Mouse (Mus musculus) limb, embryonic 15.5 days (tissue): Measurements from ENCODE around the gene Spns3. TPM values are rescaled to one million over a fixed set of nuclear protein-coding genes. Genes with fewer than 3 reads are reported as not detected.

Experiments used
- ATAC-seq: fragments of 200-750 bp; cut with Nextera tagmentation; 2 replicates; pipeline ENCODE4 v1.8.0; 2017; ENCODE audit warnings: low read depth, moderate TSS enrichment; ENCODE audit not compliant: insufficient number of reproducible peaks, low FRiP score, low TSS enrichment
- H3K27ac ChIP-seq: fragments of 300-500 bp; sonication (generic); 2 replicates; pipeline ENCODE4 v1.5.1; 2015; ENCODE audit warnings: moderate library complexity, mild to moderate bottlenecking, inconsistent platforms
- H3K27me3 ChIP-seq: fragments of 300-500 bp; sonication (generic); 2 replicates; pipeline ENCODE4 v1.6.1; 2015; ENCODE audit warnings: inconsistent platforms
- H3K36me3 ChIP-seq: fragments of 300-500 bp; sonication (generic); 2 replicates; pipeline ENCODE4 v1.6.1; 2015; ENCODE audit warnings: inconsistent platforms
- H3K4me1 ChIP-seq: fragments of 300-500 bp; sonication (generic); 2 replicates; pipeline ENCODE4 v1.6.1; 2015; ENCODE audit warnings: inconsistent platforms
- H3K4me2 ChIP-seq: fragments of 300-500 bp; sonication (generic); 2 replicates; pipeline ENCODE4 v1.6.1; 2015; ENCODE audit warnings: mild to moderate bottlenecking, inconsistent platforms
- H3K4me3 ChIP-seq: fragments of 300-500 bp; sonication (generic); 2 replicates; pipeline ENCODE4 v1.5.1; 2015; ENCODE audit warnings: mild to moderate bottlenecking, inconsistent platforms
- H3K9ac ChIP-seq: fragments of 300-500 bp; sonication (generic); 2 replicates; pipeline ENCODE4 v1.6.1; 2015; ENCODE audit warnings: inconsistent platforms
- H3K9me3 ChIP-seq: fragments of 300-500 bp; sonication (generic); 2 replicates; pipeline ENCODE4 v1.6.1; 2016; ENCODE audit warnings: inconsistent platforms
- WGBS: fragments of 180-500 bp; shearing (Covaris S2); methylation state at CpG from one replicate; pipeline ENCODE4 v1.1.7; 2015; 5-methylcytosine and 5-hydroxymethylcytosine counted together
- polyA plus RNA-seq: library from polyadenylated mRNA; unstranded; fragments of >200 nt; fragmentation: Nextera tagmentation; extraction: Ambion mirVana; gene quantifications from 2 replicates; pipeline ENCODE4 v1.2.1, GENCODE M21; 2015

The Spns3 gene
- polyA plus RNA-seq, 1 experiment from 2014 or later = 0.97 TPM

DNA sequence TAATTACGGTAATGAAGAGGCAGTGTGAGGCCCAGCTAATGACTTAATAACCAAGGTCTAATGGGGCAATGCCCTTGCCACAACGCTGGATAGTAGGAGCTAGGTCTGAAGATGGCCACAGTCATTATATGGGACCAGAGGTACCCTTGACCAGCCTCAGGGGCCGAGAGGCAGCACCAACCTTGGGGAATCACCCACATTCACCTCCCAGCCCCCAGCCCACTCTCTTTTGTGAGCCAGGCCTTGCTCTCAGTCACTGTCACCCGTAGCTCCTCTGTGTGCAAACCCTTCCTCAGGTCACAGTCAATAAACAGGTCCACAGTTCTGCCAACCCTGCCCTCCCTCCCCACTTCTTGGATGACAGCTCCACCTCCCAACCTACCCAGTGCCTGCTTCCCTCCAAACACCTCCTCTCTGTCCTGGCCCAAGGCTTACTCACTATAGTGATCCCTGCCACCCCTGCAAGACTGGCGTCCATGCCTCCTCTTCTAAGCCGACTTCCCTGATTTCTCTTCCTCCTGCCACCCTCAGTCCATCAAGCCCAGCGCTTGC, 74.2 kb downstream of the Spns3 start:
- Histone ChIP-seq H3K9me3 (no peaks in the 10 kb centered on the region), H3K27me3 (no peaks in the 10 kb centered on the region), H3K4me1 (peaks cover 9% of the 10 kb centered on the region; the same call in 1 of the 2 replicates), H3K4me2 (no peak overlapping the region), H3K36me3 (no peaks in the 10 kb centered on the region), H3K9ac (no peak overlapping the region), H3K27ac (no peak overlapping the region), H3K4me3 (no peak overlapping the region)
- no peak for ATAC-seq
- 64% methylated on average over 7 of the region's 7 CpGs for WGBS

DNA sequence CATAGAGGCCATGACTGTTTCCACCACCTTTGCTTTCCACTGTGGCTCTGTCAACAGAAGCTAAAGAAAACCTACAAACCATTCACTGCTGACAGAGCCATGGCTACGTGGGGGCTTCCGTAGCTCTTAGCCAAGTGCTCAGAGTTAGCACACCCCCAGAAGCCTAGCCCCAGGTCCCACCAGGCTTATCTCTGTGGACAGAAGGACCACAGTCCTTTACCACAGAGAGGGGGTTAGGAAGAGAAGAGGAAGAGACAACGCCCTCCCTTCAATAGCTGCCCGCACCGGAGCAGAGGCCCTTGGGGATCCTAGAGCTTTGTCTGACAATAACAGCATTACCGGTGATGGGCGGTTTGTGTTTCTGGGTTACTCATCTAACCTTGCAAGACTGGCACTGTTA, 74.9 kb downstream of the Spns3 start:
- no peaks in the 10 kb centered on the region for H3K9me3 ChIP-seq
- H3K4me1 ChIP-seq = peaks cover 9% of the 10 kb centered on the region; the same call in 1 of the 2 replicates
- no peaks in the 10 kb centered on the region for H3K36me3 ChIP-seq
- H3K27ac ChIP-seq = no peak overlapping the region
- no peak for ATAC-seq
- no peak overlapping the region for H3K4me2 ChIP-seq
- H3K4me3 ChIP-seq = no peak overlapping the region
- WGBS = 86% methylated on average over 7 of the region's 7 CpGs
- no peak overlapping the region for H3K9ac ChIP-seq
- no peaks in the 10 kb centered on the region for H3K27me3 ChIP-seq

DNA sequence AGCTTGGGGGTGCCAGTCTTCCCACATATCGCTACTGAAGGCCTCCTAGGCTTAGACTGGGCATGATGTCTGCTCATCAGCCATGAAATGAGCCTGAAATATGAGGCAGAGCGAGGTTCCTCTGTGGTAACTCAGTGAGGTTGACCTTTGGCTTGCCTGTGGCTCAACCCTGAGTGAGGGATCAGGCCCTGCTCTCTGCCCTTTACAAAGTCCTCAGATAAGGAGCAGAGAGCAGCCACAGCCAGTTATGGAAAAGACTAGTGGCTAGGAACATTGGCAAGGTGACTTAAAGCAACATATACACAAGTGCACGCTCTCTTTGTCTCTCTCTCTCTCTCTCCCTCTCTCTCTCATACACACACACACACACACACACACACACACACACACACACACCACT, 75.4 kb downstream of the Spns3 start:
- Histone ChIP-seq H3K4me2 (no peak overlapping the region), H3K4me1 (peaks cover 9% of the 10 kb centered on the region; the same call in 1 of the 2 replicates), H3K9me3 (no peaks in the 10 kb centered on the region), H3K27me3 (no peaks in the 10 kb centered on the region), H3K27ac (no peak overlapping the region), H3K36me3 (no peaks in the 10 kb centered on the region), H3K9ac (no peak overlapping the region), H3K4me3 (no peak overlapping the region)
- ATAC-seq = no peak
- 76% methylated on average over 3 of the region's 3 CpGs for WGBS

DNA sequence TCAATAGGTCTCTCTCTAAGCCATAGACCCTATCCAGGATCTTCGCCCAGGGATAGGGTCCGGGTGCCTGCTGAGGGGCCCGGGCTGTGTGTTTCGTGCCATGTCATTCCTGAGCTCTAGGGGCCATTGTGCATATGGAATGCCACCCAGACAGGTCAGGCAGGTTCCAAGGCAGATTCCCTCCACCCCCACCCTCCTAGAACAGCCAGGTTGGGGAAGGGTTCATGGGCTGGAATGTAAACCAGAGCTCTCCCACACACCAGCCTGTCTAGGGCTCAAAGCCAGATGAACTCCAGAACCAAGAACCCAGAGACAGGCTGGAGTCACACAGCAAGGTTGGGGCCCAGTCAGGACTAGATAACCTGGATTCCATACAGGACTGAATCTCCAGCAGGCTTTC, 76.8 kb downstream of the Spns3 start:
- Histone ChIP-seq H3K36me3 (no peaks in the 10 kb centered on the region), H3K4me2 (no peak overlapping the region), H3K27ac (0 out of 2 replicates have a peak overlapping the region, but pooled peaks have one; percentile 11), H3K4me1 (peaks cover 13% of the 10 kb centered on the region; the same call in 1 of the 2 replicates), H3K9ac (no peak overlapping the region), H3K4me3 (no peak overlapping the region), H3K9me3 (no peaks in the 10 kb centered on the region), H3K27me3 (no peaks in the 10 kb centered on the region)
- 72% methylated on average over 4 of the region's 4 CpGs for WGBS
- no peak for ATAC-seq

DNA sequence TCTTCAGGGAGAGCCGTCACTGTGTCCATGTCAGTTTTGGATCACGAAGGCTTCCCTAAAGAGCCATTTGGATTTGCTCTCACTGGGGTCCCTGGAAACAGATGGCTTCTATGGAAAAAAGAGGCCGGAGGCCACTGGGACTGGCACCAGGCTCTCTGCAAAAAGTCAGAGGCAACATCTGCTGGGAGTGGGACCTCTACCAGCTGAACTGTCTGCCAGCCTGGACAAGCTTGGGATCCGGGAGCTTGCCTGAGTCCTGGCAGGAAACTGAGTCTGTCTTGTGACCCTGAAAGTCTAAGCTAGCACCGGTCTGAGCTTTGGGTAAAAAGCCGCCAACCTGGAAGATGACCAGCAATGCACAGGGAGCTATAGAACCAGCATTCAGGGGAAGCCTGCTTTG, 78.9 kb downstream of the Spns3 start:
- Histone ChIP-seq H3K27ac (no peak overlapping the region), H3K4me2 (no peak overlapping the region), H3K4me3 (no peak overlapping the region), H3K36me3 (no peaks in the 10 kb centered on the region), H3K4me1 (peaks cover 9% of the 10 kb centered on the region; the same call in 1 of the 2 replicates), H3K27me3 (no peaks in the 10 kb centered on the region), H3K9me3 (no peaks in the 10 kb centered on the region), H3K9ac (no peak overlapping the region)
- 78% methylated on average over 6 of the region's 6 CpGs for WGBS
- ATAC-seq = no peak

DNA sequence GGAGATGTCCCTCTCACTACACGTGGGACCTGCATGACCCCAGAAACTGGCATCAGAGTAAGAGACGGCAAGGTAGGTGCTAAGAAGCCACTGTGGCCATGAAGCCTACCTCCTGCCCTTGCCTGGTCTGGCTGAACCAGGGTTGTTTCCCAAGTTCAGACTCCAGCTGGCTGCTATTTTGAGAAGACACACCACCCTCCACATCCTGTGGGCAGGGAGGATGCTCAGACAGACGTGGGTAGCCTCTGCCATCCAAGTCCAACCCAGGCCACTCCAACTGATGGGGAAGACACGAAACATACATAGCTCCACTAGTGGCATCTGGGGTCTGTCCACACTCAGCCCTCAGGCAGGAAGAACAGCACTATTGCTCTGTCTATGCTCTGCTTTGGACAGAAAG, 80.3 kb downstream of the Spns3 start:
- Histone ChIP-seq H3K27ac (no peak overlapping the region), H3K4me1 (peaks cover 12% of the 10 kb centered on the region; the same call in 1 of the 2 replicates)

DNA sequence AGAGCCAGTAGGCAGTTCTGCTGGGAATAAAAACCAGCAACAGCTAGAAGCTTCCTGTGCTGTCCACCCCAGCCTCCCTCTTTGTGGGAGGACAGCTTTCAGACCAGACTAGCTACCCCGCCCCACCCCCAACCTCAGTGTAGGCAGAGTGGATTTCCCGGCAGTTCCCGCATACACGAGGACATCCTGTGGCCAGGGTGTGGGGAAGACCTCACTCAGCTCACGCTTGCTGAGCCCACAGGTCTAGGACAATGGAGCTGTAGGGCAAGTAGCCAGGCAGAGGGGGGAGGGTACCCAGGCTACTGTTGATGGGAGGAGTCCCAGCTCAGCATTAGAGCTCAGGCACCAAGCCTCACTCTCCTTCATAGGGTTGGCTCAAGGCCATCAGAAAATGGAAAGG, 81.1 kb downstream of the Spns3 start:
- Histone ChIP-seq H3K4me3 (no peak overlapping the region), H3K4me1 (peaks cover 12% of the 10 kb centered on the region; the same call in 1 of the 2 replicates), H3K27ac (peak overlapping the region; percentile 3; the same call in 1 of the 2 replicates), H3K4me2 (no peak overlapping the region), H3K9ac (no peak overlapping the region), H3K9me3 (no peaks in the 10 kb centered on the region), H3K36me3 (no peaks in the 10 kb centered on the region), H3K27me3 (no peaks in the 10 kb centered on the region)
- WGBS = 30% methylated on average over 5 of the region's 5 CpGs
- ATAC-seq = peak; percentile 64; the same call in 1 of the 2 replicates

More for the DNA sequence above, 80.3 kb downstream of the Spns3 start:
- H3K4me3 ChIP-seq = no peak overlapping the region
- H3K9me3 ChIP-seq = no peaks in the 10 kb centered on the region
- no peak overlapping the region for H3K4me2 ChIP-seq
- no peaks in the 10 kb centered on the region for H3K36me3 ChIP-seq
- H3K9ac ChIP-seq = no peak overlapping the region
- WGBS = 51% methylated on average over 4 of the region's 4 CpGs
- no peak for ATAC-seq
- H3K27me3 ChIP-seq = no peaks in the 10 kb centered on the region

DNA sequence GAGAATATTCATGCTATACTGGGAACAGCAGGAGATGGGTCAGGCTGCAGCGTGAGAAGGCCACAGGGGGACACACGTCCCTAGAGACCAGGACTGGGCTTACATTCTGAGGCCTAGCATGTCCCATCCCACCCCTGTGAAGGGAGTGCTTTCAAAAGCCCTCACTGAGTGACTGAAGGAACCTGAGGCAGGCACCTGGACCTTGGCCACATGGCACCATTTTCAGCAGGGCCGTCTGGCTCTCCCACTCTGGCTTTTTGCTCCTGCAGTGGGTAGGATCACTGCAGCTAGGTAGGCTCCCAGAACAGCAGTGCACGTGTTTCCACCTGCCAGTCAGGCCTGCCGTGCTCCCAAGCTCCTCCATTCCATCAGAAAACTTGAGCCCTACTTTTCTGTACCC, 81.8 kb downstream of the Spns3 start:
- H3K36me3 ChIP-seq = no peaks in the 10 kb centered on the region
- H3K4me3 ChIP-seq = no peak overlapping the region
- H3K27me3 ChIP-seq = no peaks in the 10 kb centered on the region
- 67% methylated on average over 5 of the region's 5 CpGs for WGBS
- H3K4me1 ChIP-seq = peaks cover 12% of the 10 kb centered on the region; the same call in 1 of the 2 replicates
- no peak for ATAC-seq
- H3K27ac ChIP-seq = peak overlapping the region; percentile 3; the same call in 1 of the 2 replicates
- H3K9ac ChIP-seq = no peak overlapping the region
- no peak overlapping the region for H3K4me2 ChIP-seq
- H3K9me3 ChIP-seq = no peaks in the 10 kb centered on the region

DNA sequence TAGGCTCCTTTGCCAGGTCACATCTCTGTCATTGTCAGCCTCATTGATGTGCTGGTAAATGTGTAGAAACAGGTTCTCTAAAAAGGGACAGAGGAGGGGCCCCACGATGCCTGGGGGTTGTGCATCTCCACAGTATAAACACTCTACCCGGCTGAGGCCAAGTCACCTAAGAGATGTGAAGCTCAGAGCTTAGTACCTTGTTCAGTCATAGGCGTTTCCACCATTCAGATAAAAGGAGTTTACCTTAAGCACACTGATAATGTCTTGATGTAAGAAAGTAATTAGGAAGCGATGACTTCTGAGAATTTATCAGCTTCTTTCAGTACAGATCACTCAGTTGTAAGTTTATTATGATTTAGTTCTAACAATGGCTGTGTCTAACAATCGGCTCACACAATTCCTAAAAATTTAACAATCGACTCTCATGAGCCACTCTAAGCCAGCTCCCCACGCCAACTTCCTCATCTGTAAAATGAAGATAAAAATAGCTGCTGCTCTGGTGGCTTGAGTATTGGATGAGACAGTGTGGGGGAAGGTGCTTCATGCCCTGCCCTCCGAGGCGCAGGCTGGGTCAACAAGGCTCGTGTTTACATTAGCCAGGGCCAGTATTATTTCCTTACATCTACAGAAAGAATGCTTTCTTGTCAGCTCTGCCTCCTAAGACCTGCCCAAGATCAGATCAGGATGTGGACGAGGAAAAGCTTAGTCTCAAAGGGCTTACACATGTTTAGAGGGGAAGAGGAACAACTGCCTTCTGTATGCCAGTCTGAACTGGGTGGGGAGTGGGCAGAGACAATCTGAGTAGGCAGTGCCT, 83.4 kb downstream of the Spns3 start:
- Histone ChIP-seq H3K36me3 (no peaks in the 10 kb centered on the region), H3K27ac (peak overlapping the region; percentile 22; the same call in 1 of the 2 replicates), H3K4me3 (no peak overlapping the region), H3K4me1 (peaks cover 12% of the 10 kb centered on the region; the same call in 1 of the 2 replicates), H3K9me3 (no peaks in the 10 kb centered on the region), H3K4me2 (no peak overlapping the region), H3K27me3 (no peaks in the 10 kb centered on the region), H3K9ac (no peak overlapping the region)
- 42% methylated on average over 11 of the region's 11 CpGs for WGBS
- no peak; the same call in 1 of the 2 replicates for ATAC-seq

DNA sequence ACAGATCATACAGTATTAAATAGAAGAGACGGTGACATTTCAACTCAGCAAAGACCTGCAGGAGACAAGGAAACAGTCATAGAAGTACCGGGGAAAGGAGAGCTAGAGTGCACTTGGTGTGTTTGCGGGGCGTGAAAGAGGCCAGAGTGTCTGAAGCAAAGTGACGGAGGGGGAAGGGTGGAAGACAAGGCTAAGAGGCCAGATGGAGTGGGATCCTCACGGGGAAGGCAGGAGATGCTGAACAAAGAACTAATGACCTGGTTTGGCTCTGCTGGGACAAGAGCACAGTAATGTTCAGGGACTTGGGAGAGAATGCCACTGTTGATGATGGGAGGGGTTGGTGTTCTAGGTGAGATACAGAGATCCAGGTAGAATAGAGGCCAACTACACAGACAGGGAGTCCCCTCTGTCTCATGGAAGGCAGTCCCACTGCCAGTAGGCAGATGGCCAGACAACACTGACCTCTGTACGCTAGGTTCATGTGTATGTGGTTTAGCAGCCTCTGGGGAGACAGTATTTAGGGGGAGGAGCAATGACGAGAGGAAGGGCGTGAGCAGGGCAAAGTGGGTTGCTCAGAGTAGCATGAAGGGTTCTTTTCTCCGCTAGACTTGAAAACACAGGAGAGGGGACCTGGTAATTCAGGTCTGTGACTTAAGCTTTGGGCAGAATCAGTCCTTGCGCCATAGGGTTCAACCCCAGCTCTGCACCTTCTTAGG, 84.2 kb downstream of the Spns3 start:
- H3K4me2 ChIP-seq = no peak overlapping the region
- WGBS = 59% methylated on average over 11 of the region's 11 CpGs
- no peak for ATAC-seq

DNA sequence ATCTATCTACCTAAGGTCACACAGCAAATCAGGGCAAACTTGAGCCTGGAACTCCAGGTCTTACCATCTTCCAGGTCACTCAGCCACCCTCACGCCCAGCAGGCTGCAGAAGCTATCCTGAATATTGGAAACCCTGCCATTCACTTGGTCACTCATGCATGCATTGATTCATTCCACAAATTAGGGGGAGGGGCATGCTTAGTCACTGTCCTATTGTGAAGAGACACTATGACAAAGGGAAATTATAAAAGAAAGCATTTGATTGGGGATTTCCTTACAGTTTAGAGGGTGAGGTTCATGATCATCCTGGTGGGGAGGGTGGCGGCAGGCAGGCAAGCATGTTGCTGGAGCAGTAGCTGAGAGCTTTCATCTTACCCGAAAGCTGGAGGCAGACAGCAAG, 85.5 kb downstream of the Spns3 start:
- Histone ChIP-seq H3K27ac (no peak overlapping the region), H3K36me3 (no peaks in the 10 kb centered on the region), H3K4me3 (no peak overlapping the region), H3K27me3 (no peaks in the 10 kb centered on the region), H3K4me1 (peaks cover 12% of the 10 kb centered on the region; the same call in 1 of the 2 replicates), H3K9ac (no peak overlapping the region), H3K4me2 (no peak overlapping the region), H3K9me3 (no peaks in the 10 kb centered on the region)
- 67% methylated on average over 3 of the region's 3 CpGs for WGBS
- ATAC-seq = no peak

More for the DNA sequence above, 84.2 kb downstream of the Spns3 start:
- H3K9me3 ChIP-seq = no peaks in the 10 kb centered on the region
- H3K4me1 ChIP-seq = peaks cover 12% of the 10 kb centered on the region; the same call in 1 of the 2 replicates
- peak overlapping the region; percentile 22; the same call in 1 of the 2 replicates for H3K27ac ChIP-seq
- no peaks in the 10 kb centered on the region for H3K27me3 ChIP-seq
- H3K36me3 ChIP-seq = no peaks in the 10 kb centered on the region
- no peak overlapping the region for H3K4me3 ChIP-seq
- H3K9ac ChIP-seq = no peak overlapping the region
